Comparison of ENCODE assay signal across 8 mouse cellular contexts in the genomic region with DNA sequence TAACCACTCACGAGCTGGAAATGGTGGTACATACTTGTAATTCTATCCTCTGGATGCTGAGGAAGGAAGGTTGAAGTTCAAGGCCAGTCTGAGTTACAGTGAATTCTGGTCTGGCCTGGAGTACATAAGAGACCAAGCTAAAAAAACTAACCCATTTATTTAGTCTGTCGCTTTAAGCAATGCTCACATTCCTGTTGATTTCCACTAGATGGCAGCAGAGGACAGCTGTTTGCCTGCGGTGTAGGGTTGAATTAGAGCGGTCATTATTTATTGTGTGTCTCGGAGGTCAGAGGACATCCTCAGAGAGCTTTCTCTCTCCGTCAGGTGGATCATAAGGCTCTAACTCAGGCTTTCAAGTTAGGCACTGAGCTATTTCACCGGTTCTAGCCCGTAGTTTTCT. TPM values are rescaled to one million over a fixed set of nuclear protein-coding genes. Genes with fewer than 3 reads are reported as not detected.
A peak's percentile ranks its signal among the peaks of the same experiment; 100 is the strongest.
DNase-seq lines count a peak whose midpoint lies in the region; ATAC-seq and TF ChIP-seq lines count a peak whose summit lies in the region.

No protein-coding gene starts in this region.

- H3K36me3 ChIP-seq in heart, adult 2 months (ENCODE audit: control insufficient read depth, insufficient read depth, low read length) = no peaks in the 10 kb centered on the region
- no peaks in the 10 kb centered on the region for H3K36me3 ChIP-seq in kidney, adult 2 months (ENCODE audit: control insufficient read depth, insufficient read depth, low read length)

- H3K79me2 ChIP-seq in heart, adult 2 months (replicated peaks; ENCODE audit: control insufficient read depth, insufficient read depth, low read length) = no peaks in the 10 kb centered on the region

- no peak overlapping the region for H3K27ac ChIP-seq in heart, adult 2 months
- no peak overlapping the region for H3K27ac ChIP-seq in kidney, adult 2 months (ENCODE audit: insufficient read depth, low read depth, low read length)

- H3K27me3 ChIP-seq in heart, adult 2 months (ENCODE audit: control insufficient read depth, insufficient read depth, low read length) = no peaks in the 10 kb centered on the region
- no peaks in the 10 kb centered on the region for H3K27me3 ChIP-seq in kidney, adult 2 months (replicated peaks; ENCODE audit: control insufficient read depth, insufficient read depth, low read length)

- peak; percentile 93 for ATAC-seq in common myeloid progenitor, adult 5-6 weeks (replicated peaks; ENCODE audit: low read depth, poor library complexity, severe bottlenecking)

- peak; percentile 48 for DNase-seq in ovary, postnatal 14 days (ENCODE audit: low spot score)
- DNase-seq in ovary, postnatal 10 days (ENCODE audit: low spot score) = no peak
- DNase-seq in T-cell, adult 2 months (ENCODE audit: low spot score) = peak; percentile 35
- DNase-seq in heart, adult 2 months = peak; percentile 31 to 41
- peak; percentile 67 for DNase-seq in kidney, adult 2 months
- peak; percentile 71 for DNase-seq in lung, postnatal 25 days (ENCODE audit: low spot score)
- peak; percentile 62 for DNase-seq in skeletal muscle tissue, adult 2 months (ENCODE audit: low read depth, low spot score)

- no peak for TF ChIP-seq POLR2A in heart, adult 2 months (IDR thresholded peaks at IDR 0.05; ENCODE audit: insufficient read depth, low read depth, low read length)
- no peak for TF ChIP-seq POLR2A in kidney, adult 2 months (IDR thresholded peaks at IDR 0.05; ENCODE audit: low read depth, low read length)

- 8% methylated on average over 8 of the region's 8 CpGs for WGBS in heart, adult 2 months
- 5% methylated on average over 8 of the region's 8 CpGs for WGBS in kidney, adult 2 months

- H3K4me3 ChIP-seq in heart, adult 2 months = no peak overlapping the region
- H3K4me3 ChIP-seq in kidney, adult 2 months (ENCODE audit: insufficient read depth, low read depth, low read length) = no peak overlapping the region

- TF ChIP-seq CTCF in heart, adult 2 months (IDR thresholded peaks at IDR 0.05) = peak; percentile 90
- peak; percentile 86 for TF ChIP-seq CTCF in kidney, adult 2 months (conservative IDR thresholded peaks at IDR 0.05; ENCODE audit: insufficient read depth, insufficient read length, low read depth, low read length)

- H3K9ac ChIP-seq in heart, adult 2 months (ENCODE audit: low read depth, low read length) = no peak overlapping the region

- no peaks in the 10 kb centered on the region for H3K4me1 ChIP-seq in heart, adult 2 months (ENCODE audit: control insufficient read depth, insufficient read depth, low read length)
- no peaks in the 10 kb centered on the region; the same call in 1 of the 2 replicates for H3K4me1 ChIP-seq in kidney, adult 2 months (ENCODE audit: control insufficient read depth, insufficient read depth, low read length)

- 0 out of 2 replicates have a peak, but pooled peaks have one; percentile 41 for TF ChIP-seq EP300 in heart, adult 2 months (IDR thresholded peaks at IDR 0.05; ENCODE audit: insufficient read depth, low read depth, low read length)

- intact Hi-C loops in heart, adult 2 months (cut with DNase I) = loop anchor here (1.0 to 5.0 kb wide), 2 partner anchors 250 to 265 kb away; partner anchors contain the start of gene Kctd15

RNA-seq across cellular contexts. Expression of gene Lsm14a, which starts 14.4 kb away (rescaled TPM):
- total RNA-seq in common myeloid progenitor, adult 5-6 weeks (2017) = 64.2 and 105 TPM in 2 replicates
- total RNA-seq in heart, adult 2 months (2021) = 10 to 100 TPM; 86.9 to 88.3 TPM
- polyA plus RNA-seq in heart, adult 2 months (2012; rRNA removed) = 42.9 and 68.7 TPM in 2 replicates
- 41.5 and 48.1 TPM in 2 replicates for polyA plus RNA-seq in kidney, adult 2 months (2012; rRNA removed)
